Mouse (Mus musculus): ENCODE measurements around the gene Arhgef17. TPM values are rescaled to one million over a fixed set of nuclear protein-coding genes. Genes with fewer than 3 reads are reported as not detected.

Gene Arhgef17
- polyA plus RNA-seq, 1 experiment from 2014 or later, result 12.9 TPM

GRCm38 (mm10) chr7:100840906-100841305, 91.0 kb downstream of the Arhgef17 start:
- no peak overlapping the region for H3K9ac ChIP-seq (replicated peaks)
- H3K4me1 ChIP-seq, result peaks cover 8% of the 10 kb centered on the region; the same call in 1 of the 2 replicates
- no peaks in the 10 kb centered on the region for H3K9me3 ChIP-seq (replicated peaks)
- H3K27ac ChIP-seq (replicated peaks), result no peak overlapping the region
- no peak overlapping the region for H3K4me2 ChIP-seq
- H3K36me3 ChIP-seq, result peaks cover 35% of the 10 kb centered on the region
- H3K27me3 ChIP-seq (replicated peaks), result no peaks in the 10 kb centered on the region
- ATAC-seq (ENCODE audit: low FRiP score), result no peak
- no peak overlapping the region for H3K4me3 ChIP-seq (replicated peaks)
- WGBS, result 97% methylated on average over 1 of the region's 1 CpGs

GRCm38 (mm10) chr7:100839632-100840402, 92.1 kb downstream of the Arhgef17 start:
- Histone ChIP-seq H3K4me1 (no peaks in the 10 kb centered on the region), H3K27ac (replicated peaks) (no peak overlapping the region), H3K4me2 (no peak overlapping the region), H3K36me3 (peaks cover 44% of the 10 kb centered on the region), H3K4me3 (replicated peaks) (no peak overlapping the region), H3K9ac (replicated peaks) (no peak overlapping the region), H3K27me3 (replicated peaks) (no peaks in the 10 kb centered on the region), H3K9me3 (replicated peaks) (no peaks in the 10 kb centered on the region)
- no peak for ATAC-seq (ENCODE audit: low FRiP score)
- WGBS, result 70% methylated on average over 6 of the region's 6 CpGs

GRCm38 (mm10) chr7:100837701-100838100, 94.2 kb downstream of the Arhgef17 start:
- peaks cover 59% of the 10 kb centered on the region for H3K36me3 ChIP-seq

GRCm38 (mm10) chr7:100836657-100837056, 95.2 kb downstream of the Arhgef17 start:
- no peaks in the 10 kb centered on the region for H3K27me3 ChIP-seq (replicated peaks)
- no peak overlapping the region for H3K9ac ChIP-seq (replicated peaks)
- H3K4me2 ChIP-seq, result no peak overlapping the region
- 92% methylated on average over 10 of the region's 10 CpGs for WGBS
- H3K4me3 ChIP-seq (replicated peaks), result no peak overlapping the region
- ATAC-seq (ENCODE audit: low FRiP score), result no peak
- H3K27ac ChIP-seq (replicated peaks), result no peak overlapping the region
- no peaks in the 10 kb centered on the region for H3K9me3 ChIP-seq (replicated peaks)
- H3K36me3 ChIP-seq, result peaks cover 55% of the 10 kb centered on the region
- H3K4me1 ChIP-seq, result no peaks in the 10 kb centered on the region

More at GRCm38 (mm10) chr7:100837701-100838100, 94.2 kb downstream of the Arhgef17 start:
- no peak for ATAC-seq (ENCODE audit: low FRiP score)
- H3K4me3 ChIP-seq (replicated peaks), result no peak overlapping the region
- H3K4me1 ChIP-seq, result no peaks in the 10 kb centered on the region
- WGBS, result 50% methylated on average over 1 of the region's 1 CpGs
- H3K27ac ChIP-seq (replicated peaks), result no peak overlapping the region
- no peak overlapping the region for H3K9ac ChIP-seq (replicated peaks)
- no peak overlapping the region for H3K4me2 ChIP-seq
- no peaks in the 10 kb centered on the region for H3K9me3 ChIP-seq (replicated peaks)
- H3K27me3 ChIP-seq (replicated peaks), result no peaks in the 10 kb centered on the region

GRCm38 (mm10) chr7:100835711-100836110, 96.2 kb downstream of the Arhgef17 start:
- no peak overlapping the region for H3K27ac ChIP-seq (replicated peaks)
- 87% methylated on average over 6 of the region's 6 CpGs for whole genome bisulfite sequencing

GRCm38 (mm10) chr7:100835168-100835567, 96.7 kb downstream of the Arhgef17 start:
- Histone ChIP-seq H3K27ac (replicated peaks) (no peak overlapping the region), H3K36me3 (peaks cover 55% of the 10 kb centered on the region), H3K4me2 (no peak overlapping the region), H3K27me3 (replicated peaks) (no peaks in the 10 kb centered on the region), H3K9me3 (replicated peaks) (no peaks in the 10 kb centered on the region), H3K4me1 (no peaks in the 10 kb centered on the region), H3K9ac (replicated peaks) (no peak overlapping the region), H3K4me3 (replicated peaks) (no peak overlapping the region)
- 91% methylated on average over 7 of the region's 7 CpGs for WGBS
- ATAC-seq (ENCODE audit: low FRiP score), result no peak

More at GRCm38 (mm10) chr7:100835711-100836110, 96.2 kb downstream of the Arhgef17 start:
- Histone ChIP-seq H3K4me3 (replicated peaks) (no peak overlapping the region), H3K9ac (replicated peaks) (no peak overlapping the region), H3K4me2 (no peak overlapping the region), H3K36me3 (peaks cover 57% of the 10 kb centered on the region), H3K9me3 (replicated peaks) (no peaks in the 10 kb centered on the region), H3K4me1 (no peaks in the 10 kb centered on the region), H3K27me3 (replicated peaks) (no peaks in the 10 kb centered on the region)
- ATAC-seq (ENCODE audit: low FRiP score), result no peak

- no peak for ATAC-seq (ENCODE audit: low FRiP score)
- 75% methylated on average over 1 of the region's 1 CpGs for WGBS
- peaks cover 55% of the 10 kb centered on the region for H3K36me3 ChIP-seq
Measured at GRCm38 (mm10) chr7:100833859-100834258, 98.0 kb downstream of the Arhgef17 start.

GRCm38 (mm10) chr7:100828549-100828948, 103.4 kb downstream of the Arhgef17 start:
- peaks cover 24% of the 10 kb centered on the region for H3K36me3 ChIP-seq
- no peak for ATAC-seq (ENCODE audit: low FRiP score)
- H3K27me3 ChIP-seq (replicated peaks), result no peaks in the 10 kb centered on the region
- H3K4me2 ChIP-seq, result no peak overlapping the region
- no peaks in the 10 kb centered on the region for H3K4me1 ChIP-seq
- H3K4me3 ChIP-seq (replicated peaks), result no peak overlapping the region
- no peak overlapping the region for H3K27ac ChIP-seq (replicated peaks)
- no peak overlapping the region for H3K9ac ChIP-seq (replicated peaks)
- no peaks in the 10 kb centered on the region for H3K9me3 ChIP-seq (replicated peaks)
- WGBS, result 90% methylated on average over 2 of the region's 2 CpGs

More at GRCm38 (mm10) chr7:100833859-100834258, 98.0 kb downstream of the Arhgef17 start:
- Histone ChIP-seq H3K27me3 (replicated peaks) (no peaks in the 10 kb centered on the region), H3K9ac (replicated peaks) (no peak overlapping the region), H3K9me3 (replicated peaks) (no peaks in the 10 kb centered on the region), H3K4me1 (no peaks in the 10 kb centered on the region), H3K4me3 (replicated peaks) (no peak overlapping the region), H3K27ac (replicated peaks) (no peak overlapping the region), H3K4me2 (no peak overlapping the region)

- Histone ChIP-seq H3K36me3 (peaks cover 12% of the 10 kb centered on the region), H3K4me2 (no peak overlapping the region), H3K4me1 (no peaks in the 10 kb centered on the region), H3K9me3 (replicated peaks) (no peaks in the 10 kb centered on the region), H3K9ac (replicated peaks) (no peak overlapping the region), H3K27me3 (replicated peaks) (no peaks in the 10 kb centered on the region), H3K4me3 (replicated peaks) (no peak overlapping the region), H3K27ac (replicated peaks) (no peak overlapping the region)
- WGBS, result 95% methylated on average over 3 of the region's 3 CpGs
- ATAC-seq (ENCODE audit: low FRiP score), result no peak
Measured at GRCm38 (mm10) chr7:100824661-100825060, 107.2 kb downstream of the Arhgef17 start.

Small RNA genes lying within 50 kb of the gene (microRNA-seq; reads per million reads assigned to microRNA genes)
- gene Mir3102, result 26.3 reads per million, percentile 35 among the genes with 10 or more reads in this experiment

Other genes with a start within 250 kb of the Arhgef17 start
- 108 and 119 TPM in 2 replicates for gene Fam168a, start 225.5 kb downstream of the Arhgef17 start, polyA plus RNA-seq (2015; fragmentation: Nextera tagmentation; extraction: Ambion mirVana)
- 5.9 and 6.3 TPM in 2 replicates for gene Relt, start 68.7 kb downstream of the Arhgef17 start, polyA plus RNA-seq (2015; fragmentation: Nextera tagmentation; extraction: Ambion mirVana)
- 4.1 and 4.6 TPM in 2 replicates for gene P2ry6, start 42.5 kb upstream of the Arhgef17 start, polyA plus RNA-seq (2015; fragmentation: Nextera tagmentation; extraction: Ambion mirVana)
- 0.81 and 1.5 TPM in 2 replicates for gene P2ry2, start 80.8 kb upstream of the Arhgef17 start, polyA plus RNA-seq (2015; fragmentation: Nextera tagmentation; extraction: Ambion mirVana)
- 35.9 and 39.4 TPM in 2 replicates for gene Fchsd2, start 160.8 kb upstream of the Arhgef17 start, polyA plus RNA-seq (2015; fragmentation: Nextera tagmentation; extraction: Ambion mirVana)